ENCODE assay signal across 12 mouse cellular contexts in genomic region chr5:115434280-115434852, GRCm38 (mm10). TPM values are rescaled to one million over a fixed set of nuclear protein-coding genes. Genes with fewer than 3 reads are reported as not detected.
DNase-seq lines count a peak whose midpoint lies in the region; ATAC-seq and TF ChIP-seq lines count a peak whose summit lies in the region.
"Had no signal": no experiment of that assay in that cellular context is flagged by ENCODE, and none has a peak within 500 bp of the region (broad histone marks: within the 10 kb centered on the region; RNA-seq: fewer than 3 reads in every experiment).

No protein-coding gene starts in this region.

- peak overlapping the region; percentile 5; the same call in 1 of the 2 replicates for H3K4me2 ChIP-seq in forebrain, postnatal 0 days (ENCODE audit: low read depth)
- H3K4me2 ChIP-seq: liver, embryonic 15.5 days had no signal

- 10% methylated on average over 11 of the region's 11 CpGs for WGBS in forebrain, postnatal 0 days
- 33% methylated on average over 11 of the region's 11 CpGs for WGBS in midbrain, embryonic 10.5 days

- H3K27ac ChIP-seq in forebrain, postnatal 0 days (ENCODE audit: low read depth, low read length), result peak overlapping the region; percentile 99
- H3K27ac ChIP-seq in midbrain, embryonic 10.5 days (replicated peaks), result peak overlapping the region; percentile 100
- H3K27ac ChIP-seq: liver, embryonic 15.5 days had no signal

- TF ChIP-seq POLR2A in brain, embryonic 14.5 days (IDR thresholded peaks at IDR 0.05; ENCODE audit: borderline replicate concordance, extremely low read depth, insufficient read depth, insufficient read length, poor library complexity, severe bottlenecking), result no peak

- peaks cover 28% of the 10 kb centered on the region; the same call in 1 of the 2 replicates for H3K36me3 ChIP-seq in E14TG2a.4 (ENCODE audit: insufficient read depth, low read length)
- peaks cover 10% of the 10 kb centered on the region; the same call in 1 of the 2 replicates for H3K36me3 ChIP-seq in forebrain, postnatal 0 days (ENCODE audit: insufficient read depth)
- H3K36me3 ChIP-seq in midbrain, embryonic 10.5 days, result peaks cover 91% of the 10 kb centered on the region
- H3K36me3 ChIP-seq: liver, embryonic 15.5 days had no signal

- H3K4me1 ChIP-seq in E14TG2a.4 (replicated peaks; ENCODE audit: low read depth, low read length), result peaks cover 84% of the 10 kb centered on the region
- H3K4me1 ChIP-seq in forebrain, postnatal 0 days (ENCODE audit: insufficient read depth), result peaks cover 54% of the 10 kb centered on the region
- peaks cover 84% of the 10 kb centered on the region for H3K4me1 ChIP-seq in midbrain, embryonic 10.5 days

- ATAC-seq in forebrain, postnatal 0 days, result no peak

- peak overlapping the region; percentile 14; the same call in 1 of the 2 replicates for H3K9ac ChIP-seq in forebrain, postnatal 0 days
- H3K9ac ChIP-seq: liver, embryonic 15.5 days had no signal

- H3K4me3 ChIP-seq in E14TG2a.4 (replicated peaks; ENCODE audit: low read length), result 0 out of 2 replicates have a peak overlapping the region, but pooled peaks have one; percentile 3
- no peak overlapping the region for H3K4me3 ChIP-seq in forebrain, postnatal 0 days (ENCODE audit: low read depth, low read length)
- H3K4me3 ChIP-seq in midbrain, embryonic 10.5 days, result peak overlapping the region; percentile 100
- H3K4me3 ChIP-seq: liver, embryonic 15.5 days had no signal

- intact Hi-C loops in left cerebral cortex, postnatal 25 days (cut with DNase I), result no loop called here

- H3K9me3 ChIP-seq in E14TG2a.4 (ENCODE audit: low read length), result no peaks in the 10 kb centered on the region
- H3K9me3 ChIP-seq in forebrain, postnatal 0 days (ENCODE audit: low read length), result no peaks in the 10 kb centered on the region
- H3K9me3 ChIP-seq in midbrain, embryonic 10.5 days (replicated peaks), result no peaks in the 10 kb centered on the region
- H3K9me3 ChIP-seq: liver, embryonic 15.5 days had no signal

- peaks cover 34% of the 10 kb centered on the region for H3K27me3 ChIP-seq in E14TG2a.4 (ENCODE audit: insufficient read depth, low read length)
- H3K27me3 ChIP-seq in forebrain, postnatal 0 days (ENCODE audit: insufficient read depth, low read length), result no peaks in the 10 kb centered on the region
- H3K27me3 ChIP-seq in midbrain, embryonic 10.5 days (ENCODE audit: low read depth, poor library complexity, severe bottlenecking), result peaks cover 6% of the 10 kb centered on the region; the same call in 1 of the 2 replicates

- no peak for TF ChIP-seq CTCF in E14TG2a.4 (conservative IDR thresholded peaks at IDR 0.05; ENCODE audit: low read length)
- no peak for TF ChIP-seq CTCF in brain, embryonic 14.5 days (IDR thresholded peaks at IDR 0.05; ENCODE audit: borderline replicate concordance, extremely low read depth, insufficient read depth, insufficient read length)
- no peak for TF ChIP-seq CTCF in forebrain, postnatal 0 days (IDR thresholded peaks at IDR 0.05; ENCODE audit: low read depth)

- peak; percentile 65 for DNase-seq in brain, embryonic 14.5 days (ENCODE audit: low read depth)
- peak; percentile 22 for DNase-seq in forebrain, postnatal 0 days
- DNase-seq in midbrain, embryonic 10.5 days (ENCODE audit: low spot score), result no peak
- DNase-seq in adrenal gland, adult 8-10 months, result no peak
- DNase-seq in kidney, adult 9 months, result no peak
- DNase-seq in heart, adult 8-10 months (ENCODE audit: low spot score), result no peak
- no peak for DNase-seq in left cerebral cortex, postnatal 25 days (ENCODE audit: low spot score in 2 of 2)
- DNase-seq: thymus, adult 2 months had no signal

RNA-seq across cellular contexts. Expression of gene Msi1, which starts 5.0 kb away (rescaled TPM):
- 232 and 238 TPM in 2 replicates for polyA plus RNA-seq in brain, embryonic 14.5 days (2012; rRNA removed)
- 53.8 and 65.9 TPM in 2 replicates for total RNA-seq in forebrain, postnatal 0 days (2014; rRNA removed)
- polyA plus RNA-seq in forebrain, postnatal 0 days (2015; fragmentation: Nextera tagmentation; extraction: Ambion mirVana), result 48.2 and 49.9 TPM in 2 replicates
- 190 and 232 TPM in 2 replicates for polyA plus RNA-seq in midbrain, embryonic 10.5 days (2016; fragmentation: Nextera tagmentation; extraction: Ambion mirVana)
- 10 to 100 TPM; 17.5 to 27.3 (median 21.7) TPM for total RNA-seq in adrenal gland, adult 8-10 months (2022)
- under 1 TPM; 0.16 to 0.52 (median 0.25) TPM for total RNA-seq in heart, adult 8-10 months (2022)
- 10 to 100 TPM; 45.2 to 49.2 TPM for total RNA-seq in left cerebral cortex, postnatal 25 days (2021)
- total RNA-seq: hematopoietic stem cell, adult 5-6 weeks; megakaryocyte, adult 5-6 weeks had no signal

RNA-seq across cellular contexts. Expression of gene Pla2g1b, which starts 31.7 kb away (rescaled TPM):
- not detected in 2 replicates for polyA plus RNA-seq in brain, embryonic 14.5 days (2012; rRNA removed)
- not detected in 2 replicates for total RNA-seq in forebrain, postnatal 0 days (2014; rRNA removed)
- not detected in 2 replicates for polyA plus RNA-seq in forebrain, postnatal 0 days (2015; fragmentation: Nextera tagmentation; extraction: Ambion mirVana)
- 0.41 and 0.62 TPM in 2 replicates for polyA plus RNA-seq in midbrain, embryonic 10.5 days (2016; fragmentation: Nextera tagmentation; extraction: Ambion mirVana)
- total RNA-seq in adrenal gland, adult 8-10 months (2022), result under 1 TPM in 1 of 4 experiments, not detected in 3; 0.93 TPM
- total RNA-seq in heart, adult 8-10 months (2022), result not detected
- total RNA-seq in left cerebral cortex, postnatal 25 days (2021), result not detected
- total RNA-seq: hematopoietic stem cell, adult 5-6 weeks; megakaryocyte, adult 5-6 weeks had no signal
- polyA plus RNA-seq: liver, embryonic 15.5 days had no signal

RNA-seq across cellular contexts. Expression of gene Sirt4, which starts 50.2 kb away (rescaled TPM):
- 57.3 and 89.4 TPM in 2 replicates for polyA plus RNA-seq in brain, embryonic 14.5 days (2012; rRNA removed)
- total RNA-seq in forebrain, postnatal 0 days (2014; rRNA removed), result 34.5 and 36.3 TPM in 2 replicates
- polyA plus RNA-seq in forebrain, postnatal 0 days (2015; fragmentation: Nextera tagmentation; extraction: Ambion mirVana), result 18.3 and 18.8 TPM in 2 replicates
- 15.2 and 17.0 TPM in 2 replicates for polyA plus RNA-seq in midbrain, embryonic 10.5 days (2016; fragmentation: Nextera tagmentation; extraction: Ambion mirVana)
- total RNA-seq in adrenal gland, adult 8-10 months (2022), result 10 to 100 TPM; 24.6 to 53.8 (median 41.2) TPM
- total RNA-seq in heart, adult 8-10 months (2022), result 10 to 100 TPM; 17.9 to 21.4 (median 19.6) TPM
- total RNA-seq in left cerebral cortex, postnatal 25 days (2021), result 10 to 100 TPM; 31.1 to 34.0 TPM

Comparison
In these comparisons a context has a peak if more than half of its experiments do, and no peak if none do; other contexts are left out.
1. DNase-seq: peak in brain, embryonic 14.5 days (single experiment) and forebrain, postnatal 0 days (single experiment); none in midbrain, embryonic 10.5 days (single experiment), adrenal gland, adult 8-10 months (single experiment), kidney, adult 9 months (single experiment), heart, adult 8-10 months (single experiment) and left cerebral cortex, postnatal 25 days (0 of 2).
2. RNA of gene Msi1, which starts 5.0 kb away (total RNA-seq): 53.8 to 65.9 TPM in forebrain, postnatal 0 days, 45.2 to 49.2 TPM in left cerebral cortex, postnatal 25 days and 17.5 to 27.3 TPM in adrenal gland, adult 8-10 months; 0.16 to 0.52 TPM in heart, adult 8-10 months; every median in the first group is over 10 times any median in the second.